Mouse (Mus musculus): ENCODE results near the gene Gm11096. TPM values are rescaled to one million over a fixed set of nuclear protein-coding genes. Genes with fewer than 3 reads are reported as not detected.

Gene Gm11096
- polyA plus RNA-seq, 1 experiment: not detected

DNA sequence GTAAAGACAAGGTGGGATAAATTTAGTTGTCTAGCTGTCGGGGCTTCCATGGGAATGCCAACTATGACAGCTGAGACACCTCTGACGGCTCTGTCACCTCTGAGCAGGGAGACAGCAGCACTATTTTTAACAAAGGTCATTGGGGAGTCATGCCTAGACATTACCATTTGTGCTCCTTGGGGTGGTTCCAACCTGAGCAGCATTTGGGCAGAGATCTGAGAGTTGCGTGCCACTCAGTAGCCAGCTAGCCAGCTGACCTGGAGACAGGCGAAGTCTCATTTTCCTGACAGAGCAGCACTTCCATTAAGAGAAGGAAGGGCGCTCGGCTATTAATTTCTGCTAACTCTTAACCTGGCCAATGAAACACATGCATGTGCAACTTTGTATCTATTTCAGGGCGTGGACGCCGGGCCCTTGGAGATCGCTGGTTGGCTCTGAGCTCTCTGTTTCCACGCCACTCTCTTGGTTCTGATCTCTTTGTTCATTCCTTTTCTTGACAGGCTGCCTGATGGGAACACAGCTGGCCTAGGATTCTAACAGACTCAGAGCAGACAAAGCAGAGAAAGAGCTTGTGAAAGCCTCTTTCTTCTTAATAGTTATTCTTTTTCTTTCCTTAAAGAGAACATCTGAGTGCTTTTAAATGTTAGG, 40.4 kb downstream of the Gm11096 start:
- H3K27ac ChIP-seq (ENCODE audit: insufficient read depth, low read length): no peak overlapping the region
- H3K27me3 ChIP-seq (ENCODE audit: control insufficient read depth, insufficient read depth, low read length, poor library complexity, severe bottlenecking): no peaks in the 10 kb centered on the region
- H3K9me3 ChIP-seq (replicated peaks; ENCODE audit: control insufficient read depth, insufficient read depth, low read length, poor library complexity, severe bottlenecking): no peaks in the 10 kb centered on the region
- TF ChIP-seq EP300 (IDR thresholded peaks at IDR 0.05; ENCODE audit: insufficient read depth, low read depth, low read length) (no peak), POLR2A (IDR thresholded peaks at IDR 0.05; ENCODE audit: insufficient read depth, low read length) (no peak), CTCF (IDR thresholded peaks at IDR 0.05; ENCODE audit: low read depth, low read length) (no peak)
- H3K36me3 ChIP-seq (ENCODE audit: control insufficient read depth, insufficient read depth, low read length, poor library complexity, severe bottlenecking): no peaks in the 10 kb centered on the region
- no peak overlapping the region for H3K4me3 ChIP-seq (ENCODE audit: low read depth, low read length)
- no peak overlapping the region for H3K9ac ChIP-seq (ENCODE audit: low read depth, poor library complexity, severe bottlenecking)
- no peaks in the 10 kb centered on the region for H3K4me1 ChIP-seq (ENCODE audit: control insufficient read depth, insufficient read depth, low read length)

GRCm38 (mm10) chr17:81486388-81486787, 44.8 kb downstream of the Gm11096 start:
- H3K4me1 ChIP-seq (ENCODE audit: control insufficient read depth, insufficient read depth, low read length): no peaks in the 10 kb centered on the region
- TF ChIP-seq EP300 (IDR thresholded peaks at IDR 0.05; ENCODE audit: insufficient read depth, low read depth, low read length): no peak
- no peak for TF ChIP-seq CTCF (IDR thresholded peaks at IDR 0.05; ENCODE audit: low read depth, low read length)
- TF ChIP-seq POLR2A (IDR thresholded peaks at IDR 0.05; ENCODE audit: insufficient read depth, low read length): no peak
- H3K9me3 ChIP-seq (replicated peaks; ENCODE audit: control insufficient read depth, insufficient read depth, low read length, poor library complexity, severe bottlenecking): no peaks in the 10 kb centered on the region
- H3K36me3 ChIP-seq (ENCODE audit: control insufficient read depth, insufficient read depth, low read length, poor library complexity, severe bottlenecking): no peaks in the 10 kb centered on the region
- no peak overlapping the region for H3K9ac ChIP-seq (ENCODE audit: low read depth, poor library complexity, severe bottlenecking)
- no peaks in the 10 kb centered on the region for H3K27me3 ChIP-seq (ENCODE audit: control insufficient read depth, insufficient read depth, low read length, poor library complexity, severe bottlenecking)
- no peak overlapping the region for H3K4me3 ChIP-seq (ENCODE audit: low read depth, low read length)
- H3K27ac ChIP-seq (ENCODE audit: insufficient read depth, low read length): no peak overlapping the region

Data from ES-Bruce4 (cell line).